Mouse (Mus musculus) heart, adult 2 months (tissue): ENCODE measurements around the gene Gzma. TPM values are rescaled to one million over a fixed set of nuclear protein-coding genes. Genes with fewer than 3 reads are reported as not detected.

Source experiments
- DNase-seq, 2 experiments: peaks; one replicate each; pipeline ENCODE4 v3.0.0; 2021
- H3K27ac ChIP-seq: fragments of 200-600 bp; 2 replicates; pipeline ENCODE4 v1.8.1; 2022
- H3K27me3 ChIP-seq: fragments of 200-500 bp; 2 replicates; pipeline ENCODE4 v1.6.1; 2012; ENCODE audit warnings: mild to moderate bottlenecking, low read length, inconsistent platforms, mixed read lengths; ENCODE audit not compliant: control insufficient read depth, insufficient read depth
- H3K36me3 ChIP-seq: fragments of 200-500 bp; 2 replicates; pipeline ENCODE4 v1.6.1; 2012; ENCODE audit warnings: low read length, inconsistent platforms; ENCODE audit not compliant: control insufficient read depth, insufficient read depth
- H3K4me1 ChIP-seq: fragments of 200-500 bp; 2 replicates; pipeline ENCODE4 v1.6.1; 2011; ENCODE audit warnings: low read length; ENCODE audit not compliant: control insufficient read depth, insufficient read depth
- H3K4me3 ChIP-seq: fragments of 200-600 bp; 2 replicates; pipeline ENCODE4 v1.8.1; 2022
- H3K79me2 ChIP-seq: fragments of 200-500 bp; replicated peaks from 2 replicates; pipeline ENCODE4 v1.6.1; 2012; ENCODE audit warnings: mild to moderate bottlenecking, inconsistent platforms, low read length, moderate library complexity, mixed read lengths; ENCODE audit not compliant: control insufficient read depth, insufficient read depth
- H3K9ac ChIP-seq: fragments of 200-500 bp; 2 replicates; pipeline ENCODE4 v1.6.1; 2012; ENCODE audit warnings: low read depth, mild to moderate bottlenecking, control low read depth, inconsistent platforms, low read length, mixed read lengths
- CTCF ChIP-seq: fragments of 200-600 bp; IDR thresholded peaks from 2 replicates; pipeline ENCODE4 v1.8.1; 2022; ENCODE audit warnings: antibody characterized with exemption, mild to moderate bottlenecking, moderate library complexity
- EP300 ChIP-seq: fragments of 200-500 bp; IDR thresholded peaks from 2 replicates; pipeline ENCODE4 v1.6.1; 2011; ENCODE audit warnings: low read depth, low read length, control low read depth; ENCODE audit not compliant: insufficient read depth
- POLR2A ChIP-seq: fragments of 200-500 bp; IDR thresholded peaks from 2 replicates; pipeline ENCODE4 v1.6.1; 2011; ENCODE audit warnings: mild to moderate bottlenecking, low read depth, low read length, control low read depth; ENCODE audit not compliant: insufficient read depth
- WGBS: fragments of 180-500 bp; shearing (Covaris S2); methylation state at CpG from one replicate; pipeline ENCODE4 v1.1.7; 2018; 5-methylcytosine and 5-hydroxymethylcytosine counted together
- intact Hi-C: fragments of 180-260 bp; cut with DNase I; formaldehyde crosslinking; loops from one replicate; pipeline ENCODE4 v1.15.1; 2025
- polyA plus RNA-seq: library from polyadenylated mRNA; depleted of rRNA; stranded (reverse); fragments of >200 nt; gene quantifications from 2 replicates; pipeline ENCODE4 v1.2.3, GENCODE M21; 2012
- total RNA-seq, 2 experiments: library from RNA; stranded (reverse); gene quantifications; 2 replicates each; pipeline ENCODE4 v1.2.3; 2021

The Gzma gene
- total and polyA plus RNA-seq, 3 experiments = 0.86 to 2.3 (median 1.1) TPM

- Histone ChIP-seq H3K27ac (no peak overlapping the region), H3K79me2 (no peaks in the 10 kb centered on the region), H3K9ac (no peak overlapping the region), H3K4me3 (no peak overlapping the region), H3K27me3 (no peaks in the 10 kb centered on the region), H3K4me1 (no peaks in the 10 kb centered on the region), H3K36me3 (no peaks in the 10 kb centered on the region)
- intact Hi-C loops = no loop called here
- TF ChIP-seq CTCF = no peak
- TF ChIP-seq POLR2A = no peak
- no peak for TF ChIP-seq EP300
- 90% methylated on average over 10 of the region's 10 CpGs for WGBS
- no peak for DNase-seq
These were observed 4.0 kb upstream of the Gzma start for GRCm38 (mm10) chr13:113104759-113105158.

- Histone ChIP-seq H3K36me3 (no peaks in the 10 kb centered on the region), H3K27ac (no peak overlapping the region), H3K27me3 (no peaks in the 10 kb centered on the region), H3K4me1 (no peaks in the 10 kb centered on the region), H3K4me3 (no peak overlapping the region), H3K79me2 (no peaks in the 10 kb centered on the region), H3K9ac (no peak overlapping the region)
- TF ChIP-seq EP300 = no peak
- TF ChIP-seq POLR2A = no peak
- TF ChIP-seq CTCF = no peak
- DNase-seq = no peak
- WGBS = 60% methylated on average over 10 of the region's 10 CpGs
- intact Hi-C loops = no loop called here
These were observed 1.0 kb upstream of the Gzma start for GRCm38 (mm10) chr13:113101804-113102203.

GRCm38 (mm10) chr13:113098406-113098805 is 2.4 kb downstream of the Gzma start:
- 88% methylated on average over 2 of the region's 2 CpGs for WGBS

GRCm38 (mm10) chr13:113097011-113097410 is 3.8 kb downstream of the Gzma start:
- intact Hi-C loops = no loop called here
- H3K4me3 ChIP-seq = no peak overlapping the region
- H3K36me3 ChIP-seq = no peaks in the 10 kb centered on the region
- no peak for DNase-seq
- H3K79me2 ChIP-seq = no peaks in the 10 kb centered on the region
- H3K9ac ChIP-seq = no peak overlapping the region
- 65% methylated on average over 3 of the region's 3 CpGs for WGBS
- H3K27ac ChIP-seq = no peak overlapping the region
- no peaks in the 10 kb centered on the region for H3K4me1 ChIP-seq
- TF ChIP-seq EP300 (no peak), POLR2A (no peak), CTCF (no peak)
- H3K27me3 ChIP-seq = no peaks in the 10 kb centered on the region

More at GRCm38 (mm10) chr13:113098406-113098805, 2.4 kb downstream of the Gzma start:
- H3K4me1 ChIP-seq = no peaks in the 10 kb centered on the region
- no peaks in the 10 kb centered on the region for H3K79me2 ChIP-seq
- no peak overlapping the region for H3K27ac ChIP-seq
- no peak overlapping the region for H3K9ac ChIP-seq
- no peak for TF ChIP-seq CTCF
- no peaks in the 10 kb centered on the region for H3K36me3 ChIP-seq
- no peak overlapping the region for H3K4me3 ChIP-seq
- intact Hi-C loops = no loop called here
- DNase-seq = no peak
- H3K27me3 ChIP-seq = no peaks in the 10 kb centered on the region

GRCm38 (mm10) chr13:113094618-113095017 is 6.2 kb downstream of the Gzma start:
- H3K4me1 ChIP-seq = no peaks in the 10 kb centered on the region
- H3K36me3 ChIP-seq = no peaks in the 10 kb centered on the region
- H3K27me3 ChIP-seq = no peaks in the 10 kb centered on the region
- 55% methylated on average over 1 of the region's 1 CpGs for WGBS
- DNase-seq = no peak
- H3K79me2 ChIP-seq = no peaks in the 10 kb centered on the region
- no peak overlapping the region for H3K27ac ChIP-seq
- intact Hi-C loops = no loop called here
- H3K4me3 ChIP-seq = no peak overlapping the region
- TF ChIP-seq POLR2A (no peak), CTCF (no peak), EP300 (no peak)
- H3K9ac ChIP-seq = no peak overlapping the region

- H3K4me3 ChIP-seq = no peak overlapping the region
- no peak overlapping the region for H3K27ac ChIP-seq
- TF ChIP-seq EP300 = no peak
- intact Hi-C loops = no loop called here
- H3K9ac ChIP-seq = no peak overlapping the region
- H3K79me2 ChIP-seq = no peaks in the 10 kb centered on the region
- 59% methylated on average over 8 of the region's 8 CpGs for WGBS
- H3K36me3 ChIP-seq = no peaks in the 10 kb centered on the region
- no peaks in the 10 kb centered on the region for H3K27me3 ChIP-seq
- H3K4me1 ChIP-seq = no peaks in the 10 kb centered on the region
- DNase-seq = no peak
These were observed 10.3 kb downstream of the Gzma start for GRCm38 (mm10) chr13:113090489-113090888.
